Mouse (Mus musculus) cortical plate, adult 2 months (tissue): ENCODE results near the gene Hist1h3d.

ENCODE experiments used
- CTCF ChIP-seq: fragments of 200-500 bp; IDR thresholded peaks from 2 replicates; pipeline ENCODE4 v1.5.1; 2011; ENCODE audit warnings: mild to moderate bottlenecking, control low read depth, low read length; ENCODE audit not compliant: insufficient read depth; ENCODE audit errors: extremely low read depth
- POLR2A ChIP-seq: fragments of 200-500 bp; IDR thresholded peaks from 2 replicates; pipeline ENCODE4 v1.6.1; 2011; ENCODE audit warnings: mild to moderate bottlenecking, low read length, control low read depth; ENCODE audit not compliant: insufficient read depth; ENCODE audit errors: extremely low read depth

GRCm38 (mm10) chr13:23576351-23576881, 853 bp downstream of the Hist1h3d start:
- no peak for TF ChIP-seq CTCF
- TF ChIP-seq POLR2A: no peak
